Mouse (Mus musculus): ENCODE measurements around the gene Cnga3.

Gene Cnga3

GRCm38 (mm10) chr1:37286556-37286955 lies 72.3 kb downstream of the Cnga3 start:
- DNase-seq (ENCODE audit: low spot score) = no peak

GRCm38 (mm10) chr1:37287748-37288147 lies 73.5 kb downstream of the Cnga3 start:
- DNase-seq (ENCODE audit: low spot score) = no peak

- DNase-seq (ENCODE audit: low spot score) = no peak
Observed at GRCm38 (mm10) chr1:37288181-37288935, 74.1 kb downstream of the Cnga3 start.

GRCm38 (mm10) chr1:37288941-37289340 lies 74.7 kb downstream of the Cnga3 start:
- no peak for DNase-seq (ENCODE audit: low spot score)

GRCm38 (mm10) chr1:37296414-37296813 lies 82.2 kb downstream of the Cnga3 start:
- no peak for DNase-seq (ENCODE audit: low spot score)

- DNase-seq (ENCODE audit: low spot score) = no peak
Observed at GRCm38 (mm10) chr1:37298904-37299303, 84.7 kb downstream of the Cnga3 start.

- DNase-seq (ENCODE audit: low spot score) = peak; percentile 93
Observed at GRCm38 (mm10) chr1:37299540-37300491, 85.6 kb downstream of the Cnga3 start, which contains the start of gene Inpp4a. TSS of gene Inpp4a (plus strand) at chr1:37299865.

- DNase-seq (ENCODE audit: low spot score) = no peak
Observed at GRCm38 (mm10) chr1:37300650-37301049, 86.4 kb downstream of the Cnga3 start.

GRCm38 (mm10) chr1:37302801-37303200 lies 88.6 kb downstream of the Cnga3 start:
- DNase-seq (ENCODE audit: low spot score) = no peak

- DNase-seq (ENCODE audit: low spot score) = no peak
Observed at GRCm38 (mm10) chr1:37305691-37306287, 91.6 kb downstream of the Cnga3 start.

- DNase-seq (ENCODE audit: low spot score) = no peak
Observed at GRCm38 (mm10) chr1:37307586-37307985, 93.4 kb downstream of the Cnga3 start.

- no peak for DNase-seq (ENCODE audit: low spot score)
Observed at GRCm38 (mm10) chr1:37308021-37308742, 93.9 kb downstream of the Cnga3 start.

GRCm38 (mm10) chr1:37308743-37309100 lies 94.5 kb downstream of the Cnga3 start:
- DNase-seq (ENCODE audit: low spot score) = peak; percentile 31

- no peak for DNase-seq (ENCODE audit: low spot score)
Observed at GRCm38 (mm10) chr1:37309939-37310515, 95.8 kb downstream of the Cnga3 start.

All from adipocyte (in vitro differentiated cells).